Mouse (Mus musculus) lung, adult 2 months (tissue): ENCODE data around the gene Tex36. TPM values are rescaled to one million over a fixed set of nuclear protein-coding genes. Genes with fewer than 3 reads are reported as not detected.

Experiments used
- DNase-seq: peaks from one replicate; pipeline ENCODE4 v3.0.0; 2022
- H3K4me1 ChIP-seq: fragments of 200-500 bp; 2 replicates; pipeline ENCODE4 v1.6.1; 2011; ENCODE audit warnings: low read length; ENCODE audit not compliant: control insufficient read depth, insufficient read depth
- H3K4me3 ChIP-seq: fragments of 200-500 bp; replicated peaks from 2 replicates; pipeline ENCODE3; 2011; ENCODE audit warnings: low read depth, mild to moderate bottlenecking, control low read depth, low read length; ENCODE audit errors: extremely low read depth
- CTCF ChIP-seq: fragments of 200-500 bp; IDR thresholded peaks from 2 replicates; pipeline ENCODE4 v1.5.1; 2011; ENCODE audit warnings: mild to moderate bottlenecking, low read length, control low read depth; ENCODE audit not compliant: insufficient read depth
- POLR2A ChIP-seq: fragments of 200-500 bp; IDR thresholded peaks from 2 replicates; pipeline ENCODE4 v1.6.1; 2011; ENCODE audit warnings: low read depth, mild to moderate bottlenecking, control low read depth, low read length, borderline replicate concordance; ENCODE audit errors: extremely low read depth
- WGBS: fragments of 180-500 bp; shearing (Covaris S2); methylation state at CpG from one replicate; pipeline ENCODE4 v1.1.7; 2018; 5-methylcytosine and 5-hydroxymethylcytosine counted together
- polyA plus RNA-seq: library from polyadenylated mRNA; depleted of rRNA; stranded (reverse); fragments of >200 nt; gene quantifications from 2 replicates; pipeline ENCODE4 v1.2.3, GENCODE M21; 2012; rRNA removed

Tex36 gene
- polyA plus RNA-seq, 1 experiment, result not detected

DNA sequence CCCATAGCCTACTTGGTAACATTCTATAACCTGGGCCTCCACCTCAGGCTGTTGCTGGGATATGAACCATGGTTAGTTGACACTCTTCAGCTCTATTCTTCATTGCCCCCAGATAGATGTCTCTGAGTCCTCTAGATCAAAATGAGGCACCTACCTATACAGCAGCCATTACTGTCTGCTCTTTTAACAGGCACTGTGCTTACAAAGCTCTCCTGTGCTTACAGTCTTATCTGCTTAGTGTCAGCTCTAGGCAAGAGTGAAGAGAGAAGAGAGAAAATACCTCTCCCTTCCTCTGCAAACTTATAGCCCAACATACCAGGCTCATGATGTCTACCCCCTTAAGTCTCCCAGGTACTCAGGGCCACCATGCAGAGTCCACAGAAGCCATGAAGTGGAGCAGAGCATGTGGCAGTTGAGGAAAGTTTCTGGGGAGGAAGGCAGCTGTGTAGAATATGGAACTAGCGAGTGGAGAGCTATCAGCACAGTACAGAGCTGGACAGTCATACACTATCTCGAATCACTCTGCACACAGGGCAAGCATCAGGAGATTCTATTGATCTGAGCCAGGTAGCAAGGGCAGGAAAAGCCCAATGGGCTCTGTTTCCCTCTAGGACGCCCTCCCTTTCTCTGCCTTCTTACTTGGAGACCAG lies 38.7 kb downstream of the Tex36 start:
- WGBS, result 75% methylated on average over 3 of the region's 3 CpGs
- no peak for DNase-seq
- TF ChIP-seq CTCF, result no peak
- no peak for TF ChIP-seq POLR2A

GRCm38 (mm10) chr7:133555786-133556492 lies 46.0 kb downstream of the Tex36 start:
- no peaks in the 10 kb centered on the region for H3K4me1 ChIP-seq
- WGBS, result 60% methylated on average over 8 of the region's 8 CpGs
- TF ChIP-seq POLR2A, result no peak
- TF ChIP-seq CTCF, result no peak
- no peak for DNase-seq
- H3K4me3 ChIP-seq, result no peak overlapping the region

More for the DNA sequence above, 38.7 kb downstream of the Tex36 start:
- Histone ChIP-seq H3K4me1 (no peaks in the 10 kb centered on the region), H3K4me3 (no peak overlapping the region)

- Histone ChIP-seq H3K4me1 (no peaks in the 10 kb centered on the region), H3K4me3 (no peak overlapping the region)
- DNase-seq, result no peak
- 75% methylated on average over 7 of the region's 7 CpGs for WGBS
- TF ChIP-seq CTCF, result no peak
- TF ChIP-seq POLR2A, result no peak
Observed at GRCm38 (mm10) chr7:133552306-133552991, 49.5 kb downstream of the Tex36 start.

DNA sequence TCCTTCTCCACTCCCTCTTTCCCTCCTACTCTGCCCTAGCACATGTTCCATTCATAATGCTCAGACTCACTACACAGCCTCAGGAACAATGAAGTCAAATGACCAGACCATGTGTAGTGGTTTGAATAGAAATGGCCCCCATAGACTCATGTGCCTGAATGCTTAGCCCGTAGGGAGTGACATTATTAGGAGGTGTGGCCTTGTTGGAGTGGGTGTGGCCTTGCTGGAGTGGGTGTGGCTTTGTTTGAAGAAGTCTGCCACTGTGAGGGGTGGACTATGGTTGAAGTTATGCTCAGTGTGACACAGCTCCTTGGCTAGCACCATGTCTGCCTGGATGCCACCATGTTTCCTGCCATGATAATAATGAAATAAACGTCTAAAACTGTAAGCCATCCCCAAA lies 51.0 kb downstream of the Tex36 start:
- 49% methylated on average over 2 of the region's 2 CpGs for WGBS
- H3K4me1 ChIP-seq, result no peaks in the 10 kb centered on the region
- TF ChIP-seq CTCF (no peak), POLR2A (no peak)
- H3K4me3 ChIP-seq, result no peak overlapping the region
- no peak for DNase-seq

DNA sequence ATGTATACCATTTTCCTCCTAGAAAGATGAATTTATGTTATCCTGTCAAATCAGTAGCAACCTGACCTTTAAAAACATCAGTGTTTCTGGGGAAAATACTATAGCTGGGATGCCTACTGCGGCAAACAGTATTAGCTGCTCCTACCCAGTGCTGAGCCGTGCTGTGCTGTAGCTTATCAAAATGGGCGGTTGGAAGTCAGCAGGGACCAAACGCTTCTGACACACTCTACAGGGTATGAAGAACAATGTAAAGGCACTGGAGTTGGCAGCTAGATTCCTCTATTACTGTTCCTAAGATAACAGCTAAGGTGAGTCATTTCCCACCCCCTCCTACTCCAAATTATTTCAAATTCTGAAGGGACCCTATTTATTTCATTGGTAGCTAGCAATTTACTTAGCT lies 53.5 kb downstream of the Tex36 start:
- WGBS, result 76% methylated on average over 4 of the region's 4 CpGs
- Histone ChIP-seq H3K4me3 (no peak overlapping the region), H3K4me1 (no peaks in the 10 kb centered on the region)
- TF ChIP-seq CTCF, result no peak
- TF ChIP-seq POLR2A, result no peak
- DNase-seq, result no peak

DNA sequence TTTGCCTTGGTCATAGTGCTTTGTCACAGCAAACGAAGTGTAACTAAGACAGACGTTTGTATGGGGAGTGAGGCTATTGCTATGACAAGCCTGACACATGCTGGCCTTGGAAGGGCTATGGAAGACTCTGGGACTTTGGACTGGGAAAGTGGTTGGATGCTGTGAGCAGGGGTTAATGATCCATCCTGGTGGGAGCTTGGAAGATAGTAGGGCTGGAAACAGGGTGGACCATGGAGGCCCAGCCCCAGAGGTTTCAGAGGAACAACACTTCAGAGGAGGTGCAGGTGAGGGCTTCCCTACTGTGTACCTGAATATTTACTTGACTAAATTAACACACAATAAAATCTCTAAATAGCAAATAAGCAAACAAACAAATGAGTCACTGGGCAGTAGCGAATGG lies 56.3 kb downstream of the Tex36 start:
- TF ChIP-seq POLR2A, result no peak
- TF ChIP-seq CTCF, result no peak
- H3K4me3 ChIP-seq, result no peak overlapping the region
- 79% methylated on average over 3 of the region's 3 CpGs for WGBS
- no peaks in the 10 kb centered on the region for H3K4me1 ChIP-seq
- no peak for DNase-seq

- Histone ChIP-seq H3K4me1 (no peaks in the 10 kb centered on the region), H3K4me3 (no peak overlapping the region)
- DNase-seq, result no peak
- WGBS, result 40% methylated on average over 2 of the region's 2 CpGs
- TF ChIP-seq POLR2A (no peak), CTCF (no peak)
Observed at GRCm38 (mm10) chr7:133544966-133545365, 57.0 kb downstream of the Tex36 start.

GRCm38 (mm10) chr7:133543131-133543530 lies 58.8 kb downstream of the Tex36 start:
- TF ChIP-seq CTCF, result no peak
- no peak for TF ChIP-seq POLR2A
- Histone ChIP-seq H3K4me3 (no peak overlapping the region), H3K4me1 (no peaks in the 10 kb centered on the region)
- DNase-seq, result no peak
- 93% methylated on average over 4 of the region's 4 CpGs for WGBS

DNA sequence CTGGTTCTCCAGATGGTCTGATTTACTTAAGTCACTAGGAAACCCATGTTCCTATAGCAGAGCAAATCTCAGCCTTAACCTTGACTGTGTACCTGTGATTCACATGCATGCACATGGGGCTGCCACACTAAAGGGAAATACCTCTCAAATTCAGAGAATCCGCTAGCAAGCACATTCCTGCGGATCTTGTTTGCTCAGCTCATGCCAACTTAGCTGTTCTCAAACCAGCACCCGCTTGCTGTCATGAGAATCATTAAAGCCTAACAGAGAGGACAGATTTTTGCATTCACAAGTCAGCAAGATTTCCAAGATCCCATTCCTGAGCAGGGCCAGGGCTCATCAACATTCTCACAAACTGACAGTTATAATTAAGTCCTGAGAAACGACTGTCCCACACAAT lies 64.6 kb downstream of the Tex36 start:
- DNase-seq, result no peak
- 58% methylated on average over 4 of the region's 4 CpGs for WGBS
- Histone ChIP-seq H3K4me1 (no peaks in the 10 kb centered on the region), H3K4me3 (no peak overlapping the region)
- TF ChIP-seq CTCF, result no peak
- TF ChIP-seq POLR2A, result no peak

Other genes with a start within 250 kb of the Tex36 start
- gene Edrf1, start 35.4 kb upstream of the Tex36 start, polyA plus RNA-seq, result 6.4 and 9.1 TPM in 2 replicates
- not detected in 2 replicates for gene Mmp21, start 77.9 kb upstream of the Tex36 start, polyA plus RNA-seq
- 13.1 and 24.7 TPM in 2 replicates for gene Bccip, start 107.2 kb upstream of the Tex36 start, polyA plus RNA-seq
- 9.0 and 10.4 TPM in 2 replicates for gene Uros, start 107.9 kb upstream of the Tex36 start, polyA plus RNA-seq
- gene Fank1, start 174.7 kb upstream of the Tex36 start, polyA plus RNA-seq, result 1.0 and 3.3 TPM in 2 replicates
- gene Dhx32, start 180.6 kb upstream of the Tex36 start, polyA plus RNA-seq, result 14.2 and 22.2 TPM in 2 replicates